Mouse (Mus musculus) hindbrain, embryonic 13.5 days (tissue): Measurements from ENCODE around the gene Qrich1. TPM values are rescaled to one million over a fixed set of nuclear protein-coding genes. Genes with fewer than 3 reads are reported as not detected.

Experiments used
- ATAC-seq: fragments of 200-750 bp; cut with Nextera tagmentation; 2 replicates; pipeline ENCODE4 v1.8.0; 2017; ENCODE audit warnings: moderate TSS enrichment; ENCODE audit not compliant: low FRiP score
- H3K27ac ChIP-seq: fragments of 300-500 bp; sonication (generic); 2 replicates; pipeline ENCODE4 v1.5.1; 2015; ENCODE audit warnings: inconsistent platforms, mild to moderate bottlenecking, moderate library complexity
- H3K27me3 ChIP-seq: fragments of 300-500 bp; sonication (generic); 2 replicates; pipeline ENCODE4 v1.6.1; 2015; ENCODE audit warnings: mild to moderate bottlenecking, inconsistent platforms
- H3K36me3 ChIP-seq: fragments of 300-500 bp; sonication (generic); 2 replicates; pipeline ENCODE4 v1.6.1; 2015; ENCODE audit warnings: mild to moderate bottlenecking, inconsistent platforms
- H3K4me1 ChIP-seq: fragments of 300-500 bp; sonication (generic); replicated peaks from 2 replicates; pipeline ENCODE4 v1.6.1; 2015; ENCODE audit warnings: inconsistent platforms
- H3K4me2 ChIP-seq: fragments of 300-500 bp; sonication (generic); 2 replicates; pipeline ENCODE4 v1.6.1; 2015; ENCODE audit warnings: inconsistent platforms, mild to moderate bottlenecking, moderate library complexity
- H3K4me3 ChIP-seq: fragments of 300-500 bp; sonication (generic); 2 replicates; pipeline ENCODE4 v1.5.1; 2015; ENCODE audit warnings: mild to moderate bottlenecking, inconsistent platforms
- H3K9ac ChIP-seq: fragments of 300-500 bp; sonication (generic); 2 replicates; pipeline ENCODE4 v1.6.1; 2015; ENCODE audit warnings: mild to moderate bottlenecking, inconsistent platforms
- H3K9me3 ChIP-seq: fragments of 300-500 bp; sonication (generic); 2 replicates; pipeline ENCODE4 v1.6.1; 2016; ENCODE audit warnings: inconsistent platforms
- WGBS: fragments of 180-500 bp; shearing (Covaris S2); methylation state at CpG from one replicate; pipeline ENCODE4 v1.1.7; 2015; 5-methylcytosine and 5-hydroxymethylcytosine counted together
- polyA plus RNA-seq: library from polyadenylated mRNA; unstranded; fragments of >200 nt; fragmentation: Nextera tagmentation; extraction: Ambion mirVana; gene quantifications from 2 replicates; pipeline ENCODE4 v1.2.1, GENCODE M21; 2015

The Qrich1 gene
- polyA plus RNA-seq, 1 experiment from 2014 or later = 131 TPM

DNA sequence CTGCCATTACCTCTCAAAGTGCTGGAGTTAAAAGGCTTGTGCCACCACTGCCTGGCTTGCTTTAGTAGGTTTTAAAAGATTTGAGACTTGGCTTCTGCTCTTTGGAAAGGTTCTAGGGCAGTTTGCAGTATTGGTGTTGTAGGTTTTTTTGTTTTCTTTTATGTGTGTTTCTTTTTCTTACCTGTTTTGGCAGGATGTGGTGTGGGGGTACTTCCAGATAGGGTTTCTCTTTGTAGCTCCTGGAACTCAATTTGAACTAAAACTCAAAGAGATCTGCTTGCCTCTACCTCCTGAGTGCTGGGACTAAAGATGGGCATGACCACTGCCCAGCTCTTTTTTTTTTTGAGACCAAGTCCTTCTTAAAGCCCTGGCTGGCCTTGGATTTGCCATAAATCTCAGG, 24.2 kb downstream of the Qrich1 start:
- H3K27me3 ChIP-seq = no peaks in the 10 kb centered on the region
- H3K36me3 ChIP-seq = peaks cover 91% of the 10 kb centered on the region
- no peak overlapping the region for H3K4me3 ChIP-seq
- H3K9ac ChIP-seq = no peak overlapping the region
- H3K27ac ChIP-seq = no peak overlapping the region
- no peak overlapping the region for H3K4me2 ChIP-seq
- no peak for ATAC-seq
- no peaks in the 10 kb centered on the region for H3K9me3 ChIP-seq
- no peaks in the 10 kb centered on the region for H3K4me1 ChIP-seq

DNA sequence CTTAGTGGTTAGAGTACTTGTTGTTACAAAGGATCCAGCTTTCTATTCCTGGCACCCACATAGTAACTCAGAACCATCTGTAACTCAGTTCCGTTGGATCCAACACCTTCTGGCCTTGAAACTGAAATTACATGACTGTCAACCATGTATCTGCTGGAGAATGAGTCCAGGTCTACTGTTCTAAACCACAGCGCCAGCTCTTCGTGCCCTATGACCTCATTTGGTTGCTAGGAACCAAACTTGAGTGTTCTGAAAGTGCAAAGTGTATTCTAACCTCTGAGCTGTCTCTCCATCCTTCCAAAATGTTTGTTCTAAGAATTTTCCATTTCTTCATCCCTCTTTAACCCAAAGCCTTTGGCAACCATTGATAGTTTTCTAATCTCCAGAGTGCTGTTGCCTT, 29.4 kb downstream of the Qrich1 start:
- WGBS = 96% methylated on average over 3 of the region's 3 CpGs
- H3K9ac ChIP-seq = no peak overlapping the region
- ATAC-seq = no peak
- peaks cover 91% of the 10 kb centered on the region for H3K36me3 ChIP-seq
- H3K4me3 ChIP-seq = no peak overlapping the region
- no peak overlapping the region for H3K4me2 ChIP-seq
- H3K27me3 ChIP-seq = no peaks in the 10 kb centered on the region
- no peak overlapping the region for H3K27ac ChIP-seq
- H3K4me1 ChIP-seq = no peaks in the 10 kb centered on the region
- no peaks in the 10 kb centered on the region for H3K9me3 ChIP-seq

- Histone ChIP-seq H3K4me2 (no peak overlapping the region), H3K4me3 (no peak overlapping the region), H3K9ac (no peak overlapping the region), H3K4me1 (no peaks in the 10 kb centered on the region), H3K9me3 (no peaks in the 10 kb centered on the region), H3K27me3 (no peaks in the 10 kb centered on the region), H3K36me3 (peaks cover 86% of the 10 kb centered on the region), H3K27ac (no peak overlapping the region)
- 97% methylated on average over 1 of the region's 1 CpGs for WGBS
- ATAC-seq = no peak
Measured at GRCm38 (mm10) chr9:108546875-108547274, 30.3 kb downstream of the Qrich1 start.

DNA sequence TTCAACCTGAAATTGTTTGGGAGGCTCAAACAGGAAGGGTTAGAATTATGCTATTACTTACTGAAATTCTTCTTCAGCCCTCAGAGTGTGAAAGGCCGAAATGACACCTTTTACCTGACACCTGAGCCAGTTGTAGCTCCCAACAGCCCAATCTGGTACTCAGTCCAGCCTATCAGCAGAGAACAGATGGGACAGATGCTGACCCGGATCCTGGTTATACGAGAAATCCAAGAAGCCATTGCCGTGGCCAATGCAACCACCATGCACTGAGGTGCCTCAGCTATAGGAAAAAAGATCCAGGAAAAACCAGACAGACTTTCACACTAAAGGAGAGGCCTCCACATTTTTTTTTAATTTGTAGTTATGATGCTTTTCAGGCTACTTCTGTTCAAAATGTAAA, 42.6 kb downstream of the Qrich1 start:
- Histone ChIP-seq H3K4me3 (no peak overlapping the region), H3K4me2 (no peak overlapping the region), H3K36me3 (peaks cover 73% of the 10 kb centered on the region), H3K27me3 (no peaks in the 10 kb centered on the region), H3K4me1 (peaks cover 18% of the 10 kb centered on the region), H3K9me3 (no peaks in the 10 kb centered on the region), H3K9ac (no peak overlapping the region), H3K27ac (no peak overlapping the region)
- no peak for ATAC-seq
- WGBS = 94% methylated on average over 4 of the region's 4 CpGs

GRCm38 (mm10) chr9:108560227-108560841, 43.7 kb downstream of the Qrich1 start, which contains the start of gene Impdh2:
Gene Impdh2, plus strand, starts transcription at chr9:108560286.
- Histone ChIP-seq H3K4me2 (peak within 1 kb of the TSS; percentile 70), H3K9me3 (no peaks in the 10 kb centered on the region), H3K9ac (peak within 1 kb of the TSS; percentile 77), H3K27me3 (no peaks in the 10 kb centered on the region), H3K36me3 (peaks cover 74% of the 10 kb centered on the region), H3K4me3 (peak within 1 kb of the TSS; percentile 55), H3K4me1 (peaks cover 18% of the 10 kb centered on the region), H3K27ac (peak within 1 kb of the TSS; percentile 86)
- WGBS = under 1% methylated on average over 53 of the region's 53 CpGs
- peak; percentile 99 for ATAC-seq

DNA sequence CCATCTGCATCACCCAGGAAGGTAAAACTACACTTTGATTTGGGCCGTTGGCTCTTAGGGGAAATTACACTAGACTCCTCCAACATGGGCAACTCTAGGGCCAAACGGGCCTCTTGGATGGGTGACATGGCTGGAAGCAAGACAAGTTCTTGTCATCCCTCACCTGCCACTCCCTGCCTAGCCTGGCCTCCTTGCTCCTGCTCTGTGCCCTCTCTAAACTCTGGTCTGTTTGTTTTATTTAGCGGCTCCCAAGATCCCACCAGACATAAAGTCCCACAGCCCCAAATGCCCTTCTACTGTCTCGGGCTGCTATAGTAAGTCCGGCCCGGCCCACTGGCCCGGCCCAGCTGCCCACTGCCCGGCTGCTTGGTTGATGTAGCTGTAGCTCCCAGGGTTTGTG, 47.1 kb downstream of the Qrich1 start:
- Histone ChIP-seq H3K36me3 (peaks cover 52% of the 10 kb centered on the region), H3K27me3 (no peaks in the 10 kb centered on the region), H3K9ac (no peak overlapping the region), H3K4me2 (no peak overlapping the region), H3K9me3 (no peaks in the 10 kb centered on the region), H3K4me1 (peaks cover 41% of the 10 kb centered on the region), H3K27ac (no peak overlapping the region), H3K4me3 (no peak overlapping the region)
- WGBS = 97% methylated on average over 8 of the region's 8 CpGs
- ATAC-seq = no peak

DNA sequence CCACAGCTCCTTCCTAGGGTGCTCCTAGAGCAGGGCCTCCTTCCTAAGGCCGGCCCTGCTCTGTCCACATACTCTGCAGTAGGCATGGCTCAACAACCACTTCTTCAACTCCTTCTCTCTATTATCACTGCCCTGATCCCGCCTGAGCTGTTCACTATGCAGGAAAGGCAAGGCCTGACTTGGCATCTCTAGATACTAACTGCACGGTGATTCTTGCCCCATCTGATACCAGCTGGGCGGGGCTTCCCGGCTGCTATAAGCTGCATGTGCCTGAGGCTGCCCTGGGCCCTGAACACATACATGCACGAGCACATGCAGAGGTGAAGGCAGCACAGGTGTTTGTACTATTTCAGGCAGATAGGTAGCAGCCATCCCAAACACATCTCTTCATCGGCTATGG, 47.5 kb downstream of the Qrich1 start:
- H3K27me3 ChIP-seq = no peaks in the 10 kb centered on the region
- H3K27ac ChIP-seq = no peak overlapping the region
- H3K4me2 ChIP-seq = no peak overlapping the region
- H3K36me3 ChIP-seq = peaks cover 48% of the 10 kb centered on the region
- no peaks in the 10 kb centered on the region for H3K9me3 ChIP-seq
- 91% methylated on average over 7 of the region's 7 CpGs for WGBS
- no peak overlapping the region for H3K9ac ChIP-seq
- H3K4me3 ChIP-seq = no peak overlapping the region
- H3K4me1 ChIP-seq = peaks cover 45% of the 10 kb centered on the region
- no peak for ATAC-seq

- Histone ChIP-seq H3K9ac (peak overlapping the region; percentile 89), H3K36me3 (peaks cover 48% of the 10 kb centered on the region), H3K9me3 (no peaks in the 10 kb centered on the region), H3K4me3 (peak overlapping the region; percentile 78), H3K4me2 (peak overlapping the region; percentile 96), H3K27me3 (no peaks in the 10 kb centered on the region), H3K4me1 (peaks cover 58% of the 10 kb centered on the region), H3K27ac (peak overlapping the region; percentile 99)
- no peak for ATAC-seq
- 12% methylated on average over 35 of the region's 35 CpGs for WGBS
Measured at GRCm38 (mm10) chr9:108565881-108566814, 49.5 kb downstream of the Qrich1 start.

DNA sequence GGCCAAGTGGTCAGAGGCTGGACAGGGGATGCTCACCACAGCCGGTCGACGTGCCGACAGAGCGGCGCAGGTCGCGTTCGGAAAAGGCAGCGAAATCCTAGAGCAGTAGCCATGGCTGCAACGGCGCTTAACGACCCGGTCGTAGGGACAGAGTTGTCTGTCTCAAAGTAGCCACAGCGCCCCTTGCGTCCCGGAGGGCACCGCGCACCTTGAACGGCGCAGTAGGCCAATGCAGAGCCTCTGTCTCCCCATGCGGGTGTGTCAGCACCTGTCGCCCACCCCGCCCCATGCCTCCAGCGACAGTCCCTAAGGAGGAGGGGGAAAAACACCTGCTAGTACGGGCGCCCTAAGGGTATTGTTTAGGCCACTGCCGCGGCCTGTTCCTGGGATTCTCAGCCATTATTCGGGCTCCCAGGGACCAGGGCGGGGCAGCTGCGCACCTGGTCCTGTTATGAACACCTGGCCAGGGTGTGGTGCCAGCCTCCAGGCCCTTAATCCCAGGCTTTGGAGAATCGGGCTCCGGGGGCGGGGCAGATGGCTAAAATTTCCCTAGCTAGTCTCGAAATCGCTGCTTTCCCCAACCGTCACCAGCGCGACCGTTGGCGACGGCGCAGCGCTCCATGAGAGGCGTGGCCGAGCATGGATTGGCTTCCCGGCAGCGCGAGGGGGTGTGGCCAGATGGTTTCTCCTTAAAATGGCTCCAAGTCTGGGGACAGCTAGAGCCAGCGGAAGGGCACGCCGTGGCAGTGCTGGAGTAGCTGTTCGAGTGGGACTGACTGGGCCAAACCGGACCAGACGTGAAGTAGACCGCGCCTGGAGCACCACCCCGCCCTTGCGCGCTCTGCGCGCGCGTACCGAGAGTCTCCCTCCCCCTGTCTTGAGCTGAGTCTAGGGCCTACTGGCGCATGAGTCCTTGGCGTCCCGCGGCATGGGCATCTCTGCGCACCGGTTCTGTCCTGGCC, 50.5 kb downstream of the Qrich1 start, which contains the start of gene Ndufaf3:
Ndufaf3 (minus strand) TSS at position 620 of the 962 bp plus-strand sequence.
- Histone ChIP-seq H3K4me1 (peaks cover 49% of the 10 kb centered on the region), H3K4me3 (peak within 1 kb of the TSS; percentile 78), H3K27me3 (no peaks in the 10 kb centered on the region), H3K4me2 (peak within 1 kb of the TSS; percentile 96), H3K27ac (peak within 1 kb of the TSS; percentile 99), H3K9me3 (no peaks in the 10 kb centered on the region), H3K9ac (peak within 1 kb of the TSS; percentile 89), H3K36me3 (peaks cover 52% of the 10 kb centered on the region)
- WGBS = under 1% methylated on average over 73 of the region's 73 CpGs
- peak; percentile 85 for ATAC-seq

GRCm38 (mm10) chr9:108567931-108568419, 51.4 kb downstream of the Qrich1 start:
- H3K4me1 ChIP-seq = peaks cover 49% of the 10 kb centered on the region

GRCm38 (mm10) chr9:108568511-108568921, 51.9 kb downstream of the Qrich1 start:
- peak overlapping the region; percentile 89 for H3K9ac ChIP-seq
- peak overlapping the region; percentile 78; the same call in 1 of the 2 replicates for H3K4me3 ChIP-seq
- no peaks in the 10 kb centered on the region for H3K9me3 ChIP-seq
- WGBS = 80% methylated on average over 17 of the region's 17 CpGs
- H3K27ac ChIP-seq = no peak overlapping the region
- H3K4me1 ChIP-seq = peaks cover 53% of the 10 kb centered on the region
- ATAC-seq = no peak
- peaks cover 54% of the 10 kb centered on the region for H3K36me3 ChIP-seq
- H3K4me2 ChIP-seq = peak overlapping the region; percentile 96
- H3K27me3 ChIP-seq = no peaks in the 10 kb centered on the region

More at GRCm38 (mm10) chr9:108567931-108568419, 51.4 kb downstream of the Qrich1 start:
- Histone ChIP-seq H3K27ac (peak overlapping the region; percentile 99), H3K9ac (peak overlapping the region; percentile 89), H3K4me2 (peak overlapping the region; percentile 96), H3K4me3 (peak overlapping the region; percentile 78), H3K27me3 (no peaks in the 10 kb centered on the region), H3K36me3 (peaks cover 53% of the 10 kb centered on the region), H3K9me3 (no peaks in the 10 kb centered on the region)
- no peak for ATAC-seq
- WGBS = 13% methylated on average over 18 of the region's 18 CpGs
